Mouse (Mus musculus) cerebellum, adult 2 months (tissue): ENCODE measurements around the gene Cds2.

Experiments used
- CTCF ChIP-seq: fragments of 200-500 bp; IDR thresholded peaks from 2 replicates; pipeline ENCODE4 v1.5.1; 2011; ENCODE audit warnings: low read depth, mild to moderate bottlenecking, control low read depth, low read length, moderate library complexity, borderline replicate concordance; ENCODE audit not compliant: insufficient read depth
- POLR2A ChIP-seq: fragments of 200-500 bp; IDR thresholded peaks from 2 replicates; pipeline ENCODE4 v1.6.1; 2011; ENCODE audit warnings: low read length, control low read depth, borderline replicate concordance; ENCODE audit not compliant: insufficient read depth

DNA sequence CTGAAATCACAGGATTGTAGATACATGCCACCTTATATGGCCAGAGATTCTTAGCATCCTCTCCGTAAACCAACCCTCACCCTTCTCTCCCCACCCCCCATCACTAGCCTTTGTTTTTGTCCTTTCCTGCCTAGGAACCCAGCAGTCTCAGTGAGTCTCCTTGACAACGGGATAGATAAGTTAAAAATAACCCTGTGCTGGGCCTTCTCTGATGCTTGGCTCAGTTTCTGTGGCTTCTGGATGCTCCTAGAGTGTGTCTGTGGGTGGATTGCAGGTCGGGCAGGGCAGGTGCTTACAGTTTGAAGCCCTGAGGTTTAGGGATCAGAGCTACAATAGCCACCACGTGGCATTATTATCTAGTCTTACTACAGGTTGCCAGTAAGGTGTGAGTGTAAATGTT is 29.1 kb downstream of the Cds2 start:
- TF ChIP-seq POLR2A (no peak), CTCF (no peak)
